Comparison of ENCODE assay signal across 32 mouse cellular contexts in genomic region chr2:169802241-169802640, GRCm38 (mm10).
"Had no signal": no experiment of that assay in that cellular context is flagged by ENCODE, and none has a peak within 500 bp of the region (broad histone marks: within the 10 kb centered on the region; RNA-seq: fewer than 3 reads in every experiment).

No protein-coding gene starts in this region.

- H3K4me3 ChIP-seq: limb, embryonic 10.5 days; limb, embryonic 12.5 days; limb, embryonic 13.5 days; limb, embryonic 15.5 days; liver, embryonic 12.5 days; liver, embryonic 13.5 days; liver, embryonic 15.5 days; lung, embryonic 15.5 days; midbrain, embryonic 10.5 days; midbrain, embryonic 12.5 days; midbrain, embryonic 13.5 days; midbrain, embryonic 15.5 days; myocyte; neural tube, embryonic 12.5 days; neural tube, embryonic 13.5 days had no signal

- H3K27me3 ChIP-seq: limb, embryonic 12.5 days; limb, embryonic 13.5 days; limb, embryonic 15.5 days; liver, embryonic 12.5 days; liver, embryonic 13.5 days; liver, embryonic 15.5 days; lung, embryonic 15.5 days; megakaryocyte, embryonic 14.5 days; midbrain, embryonic 12.5 days; midbrain, embryonic 13.5 days; midbrain, embryonic 15.5 days; neural tube, embryonic 12.5 days; neural tube, embryonic 13.5 days had no signal

- H3K27ac ChIP-seq: limb, embryonic 10.5 days; limb, embryonic 12.5 days; limb, embryonic 13.5 days; limb, embryonic 15.5 days; liver, embryonic 12.5 days; liver, embryonic 13.5 days; liver, embryonic 14.5 days; liver, embryonic 15.5 days; lung, embryonic 15.5 days; macrophage; midbrain, embryonic 10.5 days; midbrain, embryonic 12.5 days; midbrain, embryonic 13.5 days; midbrain, embryonic 15.5 days; neural tube, embryonic 12.5 days; neural tube, embryonic 13.5 days had no signal

- H3K9ac ChIP-seq: limb, embryonic 12.5 days; limb, embryonic 13.5 days; limb, embryonic 15.5 days; liver, embryonic 12.5 days; liver, embryonic 13.5 days; liver, embryonic 14.5 days; liver, embryonic 15.5 days; liver, postnatal 0 days; lung, embryonic 14.5 days; lung, embryonic 15.5 days; midbrain, embryonic 12.5 days; midbrain, embryonic 13.5 days; midbrain, embryonic 15.5 days; neural tube, embryonic 12.5 days; neural tube, embryonic 13.5 days had no signal

- H3K4me1 ChIP-seq: limb, embryonic 13.5 days; limb, embryonic 15.5 days; liver, embryonic 12.5 days; liver, embryonic 15.5 days; lung, embryonic 15.5 days; megakaryocyte, embryonic 14.5 days; midbrain, embryonic 10.5 days; midbrain, embryonic 12.5 days; midbrain, embryonic 13.5 days; midbrain, embryonic 15.5 days; neural tube, embryonic 12.5 days had no signal

- H3K36me3 ChIP-seq: limb, embryonic 12.5 days; limb, embryonic 13.5 days; limb, embryonic 15.5 days; liver, embryonic 12.5 days; liver, embryonic 13.5 days; liver, embryonic 15.5 days; lung, embryonic 15.5 days; midbrain, embryonic 10.5 days; midbrain, embryonic 12.5 days; midbrain, embryonic 13.5 days; midbrain, embryonic 15.5 days; neural tube, embryonic 12.5 days had no signal

- H3K9me3 ChIP-seq: limb, embryonic 10.5 days; limb, embryonic 12.5 days; limb, embryonic 13.5 days; limb, embryonic 15.5 days; liver, embryonic 12.5 days; liver, embryonic 13.5 days; liver, embryonic 15.5 days; lung, embryonic 15.5 days; midbrain, embryonic 10.5 days; midbrain, embryonic 12.5 days; midbrain, embryonic 13.5 days; midbrain, embryonic 15.5 days; neural tube, embryonic 12.5 days; neural tube, embryonic 13.5 days had no signal

- H3K4me2 ChIP-seq: limb, embryonic 12.5 days; limb, embryonic 13.5 days; limb, embryonic 15.5 days; liver, embryonic 12.5 days; liver, embryonic 13.5 days; liver, embryonic 15.5 days; lung, embryonic 14.5 days; lung, embryonic 15.5 days; midbrain, embryonic 11.5 days; midbrain, embryonic 12.5 days; midbrain, embryonic 13.5 days; midbrain, embryonic 15.5 days; neural tube, embryonic 12.5 days; neural tube, embryonic 13.5 days had no signal

- DNase-seq: left cerebral cortex, postnatal 4 days; liver; liver, embryonic 13.5 days; liver, postnatal 0 days; lung, adult 18-20 months; lung, adult 2 months; lung, embryonic 14.5 days; lung, postnatal 10 days; lung, postnatal 14 days; lung, postnatal 36 days; lung, postnatal 4 days; midbrain, embryonic 14.5 days had no signal

- ATAC-seq: liver, embryonic 12.5 days; liver, postnatal 0 days; lung, postnatal 0 days; midbrain, embryonic 13.5 days; midbrain, embryonic 15.5 days; midbrain, embryonic 16.5 days had no signal
